Mouse (Mus musculus) heart, adult 2 months (tissue): ENCODE data around the gene Amhr2. TPM values are rescaled to one million over a fixed set of nuclear protein-coding genes. Genes with fewer than 3 reads are reported as not detected.
A peak's percentile ranks its signal among the peaks of the same experiment; 100 is the strongest.

Experiments used
- DNase-seq, 2 experiments: peaks; one replicate each; pipeline ENCODE4 v3.0.0; 2021
- H3K27ac ChIP-seq: fragments of 200-600 bp; 2 replicates; pipeline ENCODE4 v1.8.1; 2022
- H3K27me3 ChIP-seq: fragments of 200-500 bp; 2 replicates; pipeline ENCODE4 v1.6.1; 2012; ENCODE audit warnings: mild to moderate bottlenecking, low read length, inconsistent platforms, mixed read lengths; ENCODE audit not compliant: control insufficient read depth, insufficient read depth
- H3K36me3 ChIP-seq: fragments of 200-500 bp; 2 replicates; pipeline ENCODE4 v1.6.1; 2012; ENCODE audit warnings: low read length, inconsistent platforms; ENCODE audit not compliant: control insufficient read depth, insufficient read depth
- H3K4me1 ChIP-seq: fragments of 200-500 bp; 2 replicates; pipeline ENCODE4 v1.6.1; 2011; ENCODE audit warnings: low read length; ENCODE audit not compliant: control insufficient read depth, insufficient read depth
- H3K4me3 ChIP-seq: fragments of 200-600 bp; 2 replicates; pipeline ENCODE4 v1.8.1; 2022
- H3K79me2 ChIP-seq: fragments of 200-500 bp; replicated peaks from 2 replicates; pipeline ENCODE4 v1.6.1; 2012; ENCODE audit warnings: mild to moderate bottlenecking, inconsistent platforms, low read length, moderate library complexity, mixed read lengths; ENCODE audit not compliant: control insufficient read depth, insufficient read depth
- H3K9ac ChIP-seq: fragments of 200-500 bp; 2 replicates; pipeline ENCODE4 v1.6.1; 2012; ENCODE audit warnings: low read depth, mild to moderate bottlenecking, control low read depth, inconsistent platforms, low read length, mixed read lengths
- CTCF ChIP-seq: fragments of 200-600 bp; IDR thresholded peaks from 2 replicates; pipeline ENCODE4 v1.8.1; 2022; ENCODE audit warnings: antibody characterized with exemption, mild to moderate bottlenecking, moderate library complexity
- EP300 ChIP-seq: fragments of 200-500 bp; IDR thresholded peaks from 2 replicates; pipeline ENCODE4 v1.6.1; 2011; ENCODE audit warnings: low read depth, low read length, control low read depth; ENCODE audit not compliant: insufficient read depth
- POLR2A ChIP-seq: fragments of 200-500 bp; IDR thresholded peaks from 2 replicates; pipeline ENCODE4 v1.6.1; 2011; ENCODE audit warnings: mild to moderate bottlenecking, low read depth, low read length, control low read depth; ENCODE audit not compliant: insufficient read depth
- WGBS: fragments of 180-500 bp; shearing (Covaris S2); methylation state at CpG from one replicate; pipeline ENCODE4 v1.1.7; 2018; 5-methylcytosine and 5-hydroxymethylcytosine counted together
- intact Hi-C: fragments of 180-260 bp; cut with DNase I; formaldehyde crosslinking; loops from one replicate; pipeline ENCODE4 v1.15.1; 2025
- polyA plus RNA-seq: library from polyadenylated mRNA; depleted of rRNA; stranded (reverse); fragments of >200 nt; gene quantifications from 2 replicates; pipeline ENCODE4 v1.2.3, GENCODE M21; 2012
- total RNA-seq, 2 experiments: library from RNA; stranded (reverse); gene quantifications; 2 replicates each; pipeline ENCODE4 v1.2.3; 2021

Gene Amhr2
- total and polyA plus RNA-seq, 3 experiments, result 0.31 to 0.60 (median 0.36) TPM

GRCm38 (mm10) chr15:102459847-102460246 is 14.7 kb downstream of the Amhr2 start:
- peaks cover 7% of the 10 kb centered on the region; the same call in 1 of the 2 replicates for H3K4me1 ChIP-seq
- peak overlapping the region; percentile 59 for H3K4me3 ChIP-seq
- DNase-seq, result peak in 1 of 2 experiments; percentile 13
- H3K36me3 ChIP-seq, result no peaks in the 10 kb centered on the region
- H3K9ac ChIP-seq, result peak overlapping the region; percentile 56
- WGBS, result 23% methylated on average over 5 of the region's 5 CpGs
- no peak for TF ChIP-seq CTCF
- H3K79me2 ChIP-seq, result no peaks in the 10 kb centered on the region
- H3K27me3 ChIP-seq, result no peaks in the 10 kb centered on the region
- intact Hi-C loops, result no loop called here
- peak overlapping the region; percentile 80 for H3K27ac ChIP-seq

GRCm38 (mm10) chr15:102460409-102460808 is 15.2 kb downstream of the Amhr2 start:
- H3K4me1 ChIP-seq, result peaks cover 7% of the 10 kb centered on the region; the same call in 1 of the 2 replicates
- H3K9ac ChIP-seq, result peak overlapping the region; percentile 56
- no peaks in the 10 kb centered on the region for H3K36me3 ChIP-seq
- intact Hi-C loops, result no loop called here
- TF ChIP-seq POLR2A, result no peak
- no peak for TF ChIP-seq EP300
- no peak for TF ChIP-seq CTCF
- DNase-seq, result peak; percentile 10 to 42
- 48% methylated on average over 12 of the region's 12 CpGs for WGBS
- peak overlapping the region; percentile 59 for H3K4me3 ChIP-seq
- H3K79me2 ChIP-seq, result no peaks in the 10 kb centered on the region
- no peaks in the 10 kb centered on the region for H3K27me3 ChIP-seq
- peak overlapping the region; percentile 80 for H3K27ac ChIP-seq

GRCm38 (mm10) chr15:102460971-102461370 is 15.8 kb downstream of the Amhr2 start:
- 35% methylated on average over 4 of the region's 4 CpGs for WGBS
- Histone ChIP-seq H3K4me3 (peak overlapping the region; percentile 7; the same call in 1 of the 2 replicates), H3K79me2 (no peaks in the 10 kb centered on the region), H3K9ac (no peak overlapping the region; the same call in 1 of the 2 replicates), H3K4me1 (peaks cover 7% of the 10 kb centered on the region; the same call in 1 of the 2 replicates), H3K27me3 (no peaks in the 10 kb centered on the region), H3K27ac (peak overlapping the region; percentile 80), H3K36me3 (no peaks in the 10 kb centered on the region)
- DNase-seq, result no peak
- intact Hi-C loops, result no loop called here
- TF ChIP-seq POLR2A, result no peak
- TF ChIP-seq CTCF, result no peak
- no peak for TF ChIP-seq EP300

GRCm38 (mm10) chr15:102461430-102462075 is 16.4 kb downstream of the Amhr2 start:
- Histone ChIP-seq H3K9ac (no peak overlapping the region), H3K4me1 (peaks cover 7% of the 10 kb centered on the region; the same call in 1 of the 2 replicates), H3K27ac (peak overlapping the region; percentile 80), H3K27me3 (no peaks in the 10 kb centered on the region), H3K4me3 (no peak overlapping the region), H3K36me3 (no peaks in the 10 kb centered on the region), H3K79me2 (no peaks in the 10 kb centered on the region)
- TF ChIP-seq CTCF (no peak), POLR2A (no peak), EP300 (no peak)
- intact Hi-C loops, result no loop called here
- 64% methylated on average over 9 of the region's 9 CpGs for WGBS
- DNase-seq, result no peak

GRCm38 (mm10) chr15:102463666-102464065 is 18.5 kb downstream of the Amhr2 start:
- DNase-seq, result no peak
- Histone ChIP-seq H3K4me3 (no peak overlapping the region), H3K27me3 (no peaks in the 10 kb centered on the region), H3K4me1 (peaks cover 4% of the 10 kb centered on the region; the same call in 1 of the 2 replicates), H3K9ac (no peak overlapping the region), H3K36me3 (no peaks in the 10 kb centered on the region), H3K27ac (no peak overlapping the region), H3K79me2 (no peaks in the 10 kb centered on the region)
- intact Hi-C loops, result no loop called here
- TF ChIP-seq POLR2A (no peak), EP300 (no peak), CTCF (peak; percentile 56)

GRCm38 (mm10) chr15:102468675-102469370 is 23.7 kb downstream of the Amhr2 start:
- no peak overlapping the region for H3K27ac ChIP-seq
- TF ChIP-seq CTCF (0 out of 2 replicates have a peak, but pooled peaks have one; percentile 6), POLR2A (no peak)
- intact Hi-C loops, result no loop called here

More at GRCm38 (mm10) chr15:102468675-102469370, 23.7 kb downstream of the Amhr2 start:
- WGBS, result 96% methylated on average over 9 of the region's 9 CpGs
- H3K36me3 ChIP-seq, result peaks cover 17% of the 10 kb centered on the region
- no peaks in the 10 kb centered on the region for H3K27me3 ChIP-seq
- no peak for DNase-seq
- no peak overlapping the region for H3K4me3 ChIP-seq
- peaks cover 8% of the 10 kb centered on the region for H3K4me1 ChIP-seq
- no peak overlapping the region for H3K9ac ChIP-seq
- H3K79me2 ChIP-seq, result no peaks in the 10 kb centered on the region; the same call in 1 of the 2 replicates
